Mouse (Mus musculus) ES-E14 (cell line): ENCODE results near the gene Slc5a3.

Experiments
- CHD2 ChIP-seq: IDR thresholded peaks from 2 replicates; pipeline ENCODE4 v1.6.1; 2014; ENCODE audit warnings: mild to moderate bottlenecking, low read depth, low read length, inconsistent platforms
- HCFC1 ChIP-seq: IDR thresholded peaks from 2 replicates; pipeline ENCODE4 v1.6.1; 2012; ENCODE audit warnings: low read length, inconsistent platforms, borderline replicate concordance; ENCODE audit not compliant: insufficient read depth
- ZNF384 ChIP-seq: IDR thresholded peaks from 2 replicates; pipeline ENCODE4 v1.6.1; 2012; ENCODE audit warnings: low read depth, low read length, inconsistent platforms

- no peak for TF ChIP-seq CHD2
- TF ChIP-seq HCFC1 = no peak
- TF ChIP-seq ZNF384 = no peak
Observed at GRCm38 (mm10) chr16:92136275-92136674, 78.2 kb downstream of the Slc5a3 start.
